Mouse (Mus musculus) lung, postnatal 0 days (tissue): ENCODE measurements at regions not wholly inside any gene's neighbourhood (a gene's known extent, or its start where the extent isn't known, plus 50 kb on each side); places are given as distances from the start of the nearest gene placed in this dataset.
A peak's percentile ranks its signal among the peaks of the same experiment; 100 is the strongest.

ENCODE experiments used
- ATAC-seq: fragments of 200-750 bp; cut with Nextera tagmentation; 2 replicates; pipeline ENCODE4 v1.8.0; 2017; ENCODE audit warnings: moderate library complexity
- DNase-seq: peaks from one replicate; pipeline ENCODE4 v3.0.0-alpha.2; 2016; ENCODE audit warnings: low spot score
- H3K27ac ChIP-seq: fragments of 300-500 bp; sonication (generic); 2 replicates; pipeline ENCODE4 v1.5.1; 2014; ENCODE audit warnings: antibody characterized with exemption, mild to moderate bottlenecking, low read length, mixed read lengths
- H3K27me3 ChIP-seq: fragments of 300-500 bp; sonication (generic); replicated peaks from 2 replicates; pipeline ENCODE4 v1.6.1; 2014; ENCODE audit warnings: low read length, mixed read lengths; ENCODE audit not compliant: insufficient read depth
- H3K36me3 ChIP-seq: fragments of 300-500 bp; sonication (generic); 2 replicates; pipeline ENCODE4 v1.6.1; 2014; ENCODE audit warnings: low read length, mixed read lengths; ENCODE audit not compliant: insufficient read depth
- H3K4me1 ChIP-seq: fragments of 300-500 bp; sonication (generic); 2 replicates; pipeline ENCODE4 v1.6.1; 2014; ENCODE audit warnings: antibody characterized with exemption, low read depth, low read length, mixed read lengths; ENCODE audit not compliant: insufficient read depth
- H3K4me2 ChIP-seq: fragments of 300-500 bp; sonication (generic); replicated peaks from 2 replicates; pipeline ENCODE4 v1.6.1; 2014; ENCODE audit warnings: low read depth, mild to moderate bottlenecking, low read length, moderate library complexity, mixed read lengths
- H3K4me3 ChIP-seq: fragments of 300-500 bp; sonication (generic); 2 replicates; pipeline ENCODE4 v1.5.1; 2014; ENCODE audit warnings: low read depth, low read length
- H3K9ac ChIP-seq: fragments of 300-500 bp; sonication (generic); replicated peaks from 2 replicates; pipeline ENCODE4 v1.6.1; 2014; ENCODE audit warnings: low read depth, mild to moderate bottlenecking
- H3K9me3 ChIP-seq: fragments of 300-500 bp; sonication (generic); 2 replicates; pipeline ENCODE4 v1.6.1; 2016; ENCODE audit warnings: low read length, mixed read lengths
- CTCF ChIP-seq: IDR thresholded peaks from 2 replicates; pipeline ENCODE4 v1.5.1; 2016; ENCODE audit warnings: antibody characterized with exemption, mild to moderate bottlenecking
- EP300 ChIP-seq: IDR thresholded peaks from 2 replicates; pipeline ENCODE4 v1.6.1; 2016; ENCODE audit warnings: antibody characterized with exemption, mild to moderate bottlenecking, control low read depth
- WGBS: fragments of 180-500 bp; shearing (Covaris S2); extraction: QIAGEN DNeasy Blood & Tissue Kit; methylation state at CpG from one replicate; pipeline ENCODE4 v1.1.7; 2014; 5-methylcytosine and 5-hydroxymethylcytosine counted together

DNA sequence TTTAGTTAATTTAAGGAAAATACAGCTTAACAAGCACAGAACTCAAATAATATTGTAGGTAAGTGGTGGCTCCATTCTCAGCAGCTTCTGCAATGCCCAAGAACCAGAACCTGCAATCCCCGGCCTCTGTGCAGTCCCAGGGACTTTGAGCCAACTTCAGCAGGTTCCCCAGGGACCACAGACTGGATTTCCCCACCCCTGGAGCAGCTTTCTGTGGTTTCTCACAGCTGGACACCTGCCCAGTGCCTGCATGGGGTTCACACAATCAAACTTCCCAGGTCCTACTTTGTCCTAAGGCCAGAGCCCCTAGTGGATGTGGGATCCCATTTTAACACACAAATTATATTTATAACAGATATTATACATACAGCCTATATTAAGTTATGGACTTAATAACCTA is 287.6 kb upstream of the Gm21293 start:
- no peak overlapping the region for H3K4me2 ChIP-seq
- H3K9me3 ChIP-seq = no peaks in the 10 kb centered on the region
- 64% methylated on average over 1 of the region's 1 CpGs for whole genome bisulfite sequencing
- no peaks in the 10 kb centered on the region for H3K36me3 ChIP-seq
- H3K27ac ChIP-seq = no peak overlapping the region
- no peak overlapping the region for H3K9ac ChIP-seq
- no peak for ATAC-seq
- H3K27me3 ChIP-seq = no peaks in the 10 kb centered on the region
- H3K4me3 ChIP-seq = no peak overlapping the region
- no peaks in the 10 kb centered on the region for H3K4me1 ChIP-seq
- no peak for DNase-seq
- TF ChIP-seq CTCF (no peak), EP300 (no peak)

DNA sequence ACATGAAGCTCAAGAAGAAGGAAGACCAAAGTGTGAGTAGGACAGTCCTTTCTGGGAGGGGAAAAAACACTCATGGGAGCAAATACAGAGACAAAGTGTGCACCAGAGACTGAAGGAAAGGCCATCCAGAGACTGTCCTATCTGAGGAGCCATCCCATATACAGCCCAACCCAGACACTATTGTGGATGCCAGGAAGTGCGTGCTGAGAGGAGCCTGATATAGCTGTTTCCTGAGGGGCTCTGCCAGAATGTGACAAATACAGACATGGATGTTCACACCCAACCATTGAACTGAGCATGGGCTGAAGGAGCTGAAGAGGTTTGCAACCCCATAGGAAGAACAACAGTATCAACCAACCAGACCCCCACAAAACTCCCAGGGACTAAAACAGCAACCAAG is 281.9 kb upstream of the Gm21293 start:
- H3K27ac ChIP-seq = no peak overlapping the region
- no peaks in the 10 kb centered on the region for H3K36me3 ChIP-seq
- ATAC-seq (peak; percentile 73), DNase-seq (peak; percentile 6)
- no peak for TF ChIP-seq CTCF
- TF ChIP-seq EP300 = peak; percentile 73
- no peak overlapping the region for H3K4me2 ChIP-seq
- H3K4me3 ChIP-seq = no peak overlapping the region
- no peaks in the 10 kb centered on the region for H3K4me1 ChIP-seq
- no peaks in the 10 kb centered on the region for H3K27me3 ChIP-seq
- H3K9ac ChIP-seq = no peak overlapping the region
- WGBS = 50% methylated on average over 1 of the region's 1 CpGs
- no peaks in the 10 kb centered on the region for H3K9me3 ChIP-seq

DNA sequence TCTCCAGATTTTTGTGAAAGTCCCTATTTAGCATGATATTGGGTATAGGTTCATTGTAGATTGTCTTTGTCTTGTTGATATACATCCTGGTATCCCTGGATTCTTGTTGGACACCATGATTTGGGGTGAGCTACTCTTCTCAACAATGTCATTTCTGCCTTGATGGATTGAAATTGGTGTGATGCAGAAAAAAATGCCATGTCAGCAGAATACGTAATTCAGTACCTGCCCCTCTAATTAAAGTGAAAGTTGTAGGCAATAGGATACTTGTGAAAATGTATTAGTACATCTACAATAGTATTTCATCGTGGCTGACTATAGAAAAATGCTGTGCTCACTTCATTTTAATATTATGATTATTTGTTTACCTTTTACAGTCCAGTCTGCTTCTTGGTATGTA is 280.7 kb upstream of the Gm21293 start:
- ATAC-seq (no peak), DNase-seq (no peak)
- TF ChIP-seq CTCF (no peak), EP300 (no peak)
- Histone ChIP-seq H3K4me3 (no peak overlapping the region), H3K9ac (no peak overlapping the region), H3K36me3 (no peaks in the 10 kb centered on the region), H3K27ac (no peak overlapping the region), H3K27me3 (no peaks in the 10 kb centered on the region), H3K9me3 (no peaks in the 10 kb centered on the region), H3K4me2 (no peak overlapping the region), H3K4me1 (no peaks in the 10 kb centered on the region)
- 76% methylated on average over 2 of the region's 2 CpGs for WGBS

DNA sequence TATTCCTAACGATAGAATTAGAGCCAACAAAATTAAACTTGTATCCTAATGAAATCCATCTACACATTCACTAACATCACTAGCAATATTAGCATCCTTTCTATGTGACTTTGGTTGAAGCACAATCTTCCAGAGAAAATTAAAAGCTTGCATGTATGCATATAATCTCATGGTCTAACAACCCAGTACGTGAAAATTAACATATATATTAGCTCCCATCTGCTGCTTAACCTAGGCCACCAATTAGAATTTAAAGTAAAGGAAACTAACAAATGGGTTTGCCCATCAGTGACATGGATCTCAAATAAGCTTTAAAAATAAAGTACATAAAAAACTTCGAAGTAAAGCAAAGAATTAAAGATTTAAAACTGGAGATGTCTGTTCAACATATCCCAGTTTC is 278.9 kb upstream of the Gm21293 start:
- ATAC-seq = no peak
- WGBS = 77% methylated on average over 3 of the region's 3 CpGs
- Histone ChIP-seq H3K36me3 (no peaks in the 10 kb centered on the region), H3K27ac (no peak overlapping the region), H3K9me3 (no peaks in the 10 kb centered on the region), H3K4me2 (no peak overlapping the region), H3K4me1 (no peaks in the 10 kb centered on the region), H3K4me3 (no peak overlapping the region), H3K27me3 (no peaks in the 10 kb centered on the region), H3K9ac (no peak overlapping the region)
- TF ChIP-seq CTCF (no peak), EP300 (no peak)
- no peak for DNase-seq

DNA sequence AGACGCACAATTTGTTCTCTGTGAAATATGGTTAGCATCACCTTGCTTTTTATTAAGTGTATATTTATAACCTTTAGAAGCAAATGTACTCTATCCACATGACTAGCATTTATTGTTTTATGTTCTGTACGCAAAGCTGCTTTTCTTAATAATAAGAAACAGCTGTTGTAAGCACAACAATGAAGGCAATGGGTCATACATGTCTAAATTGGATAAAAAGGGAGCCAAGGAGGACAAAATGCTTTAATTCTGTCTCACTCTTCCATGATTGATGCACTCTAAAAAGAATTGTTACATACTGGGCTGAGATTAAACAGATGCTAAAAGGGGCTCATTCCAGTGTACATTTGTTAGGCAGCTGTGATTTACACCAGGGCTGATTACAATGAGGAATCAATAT is 232.7 kb upstream of the Gm21293 start:
- H3K4me3 ChIP-seq = no peak overlapping the region
- no peak overlapping the region for H3K9ac ChIP-seq
- no peak for TF ChIP-seq EP300
- no peak for TF ChIP-seq CTCF
- H3K27me3 ChIP-seq = no peaks in the 10 kb centered on the region
- WGBS = 69% methylated on average over 2 of the region's 2 CpGs
- no peaks in the 10 kb centered on the region for H3K9me3 ChIP-seq
- H3K4me2 ChIP-seq = no peak overlapping the region
- H3K36me3 ChIP-seq = no peaks in the 10 kb centered on the region
- H3K27ac ChIP-seq = no peak overlapping the region
- DNase-seq = no peak
- no peaks in the 10 kb centered on the region for H3K4me1 ChIP-seq
- no peak for ATAC-seq

DNA sequence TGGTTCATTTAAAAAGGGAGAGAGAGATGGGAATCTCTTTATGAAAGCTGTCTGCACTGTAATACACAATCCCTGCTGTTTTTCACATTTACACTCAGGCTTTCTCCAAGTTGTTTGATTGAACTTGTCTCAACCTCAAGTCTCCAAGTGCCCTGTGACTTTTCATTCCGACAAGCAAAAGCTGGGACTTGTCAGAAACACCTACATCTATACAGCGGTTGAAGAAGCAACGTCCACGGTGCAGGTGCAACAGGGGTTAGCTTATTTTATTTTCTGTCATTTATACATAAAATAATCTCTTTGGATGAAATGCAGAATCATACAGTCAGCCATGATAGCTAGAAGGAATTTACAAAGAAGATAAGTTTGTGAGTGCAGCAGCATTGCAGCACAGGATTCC is 184.6 kb upstream of the Gm21293 start:
- H3K27me3 ChIP-seq = no peaks in the 10 kb centered on the region
- H3K4me2 ChIP-seq = no peak overlapping the region
- H3K9ac ChIP-seq = no peak overlapping the region
- TF ChIP-seq CTCF (no peak), EP300 (no peak)
- DNase-seq (no peak), ATAC-seq (no peak)
- H3K36me3 ChIP-seq = no peaks in the 10 kb centered on the region
- no peaks in the 10 kb centered on the region for H3K4me1 ChIP-seq
- no peaks in the 10 kb centered on the region for H3K9me3 ChIP-seq
- H3K4me3 ChIP-seq = no peak overlapping the region
- H3K27ac ChIP-seq = no peak overlapping the region
- WGBS = 31% methylated on average over 4 of the region's 4 CpGs

DNA sequence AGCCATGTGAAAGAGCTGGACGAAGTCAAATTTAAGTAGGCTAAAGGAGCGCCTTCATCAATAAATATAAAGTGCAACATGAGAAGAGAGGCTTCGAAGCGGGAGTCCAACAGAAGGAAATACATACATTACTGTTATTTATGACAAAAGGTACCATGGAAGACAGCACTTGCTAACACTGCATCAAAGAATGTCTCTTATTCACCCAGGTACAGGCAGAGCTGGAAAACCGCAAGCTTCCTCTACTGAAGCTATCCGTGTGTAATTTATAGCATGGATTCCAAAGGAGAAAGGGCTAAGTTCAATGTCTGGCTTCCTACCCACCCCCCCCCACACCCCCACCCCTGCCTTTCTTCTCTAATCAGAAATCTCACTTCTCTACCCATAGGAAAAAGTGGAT is 166.7 kb upstream of the Gm21293 start:
- H3K27ac ChIP-seq = no peak overlapping the region
- 90% methylated on average over 6 of the region's 6 CpGs for WGBS
- H3K4me3 ChIP-seq = no peak overlapping the region
- no peak overlapping the region for H3K9ac ChIP-seq
- H3K36me3 ChIP-seq = no peaks in the 10 kb centered on the region
- H3K27me3 ChIP-seq = no peaks in the 10 kb centered on the region
- H3K4me2 ChIP-seq = no peak overlapping the region
- DNase-seq (no peak), ATAC-seq (no peak)
- H3K4me1 ChIP-seq = no peaks in the 10 kb centered on the region
- TF ChIP-seq EP300 (no peak), CTCF (no peak)
- H3K9me3 ChIP-seq = no peaks in the 10 kb centered on the region
